Mouse (Mus musculus): Measurements from ENCODE around the gene Tdpoz5.
"Not testable (repeated sequence)": the region's sequence is repeated elsewhere in the genome, so short reads cannot be mapped to it uniquely, and the experiment has no call there.

DNA sequence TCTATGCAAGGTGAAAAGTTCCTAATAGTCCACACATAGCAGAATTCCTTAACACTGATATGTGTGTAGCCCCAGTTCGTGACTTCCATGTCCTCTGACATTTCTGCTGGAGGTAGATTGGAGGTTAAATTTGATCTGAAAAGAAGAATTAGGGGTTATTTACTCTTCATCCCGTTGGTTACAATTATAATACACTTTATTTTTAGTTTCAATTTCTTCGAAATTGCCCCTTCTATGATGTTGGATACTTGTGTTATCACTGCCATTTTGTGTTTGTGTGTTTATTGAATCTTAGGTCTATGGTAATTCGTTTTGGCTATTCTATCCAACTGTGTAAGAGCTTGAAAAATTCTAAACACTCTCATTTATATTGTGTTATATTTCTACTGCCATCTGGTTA is at the start of gene Tdpoz5:
- not testable (repeated sequence) for TF ChIP-seq EP300 (IDR thresholded peaks at IDR 0.05; ENCODE audit: insufficient read depth, low read depth, low read length); POLR2A (IDR thresholded peaks at IDR 0.05; ENCODE audit: insufficient read depth, low read length); CTCF (IDR thresholded peaks at IDR 0.05; ENCODE audit: low read depth, low read length)

All from ES-Bruce4 (cell line).